7 mouse cellular contexts compared by ENCODE assay signal in the genomic region with DNA sequence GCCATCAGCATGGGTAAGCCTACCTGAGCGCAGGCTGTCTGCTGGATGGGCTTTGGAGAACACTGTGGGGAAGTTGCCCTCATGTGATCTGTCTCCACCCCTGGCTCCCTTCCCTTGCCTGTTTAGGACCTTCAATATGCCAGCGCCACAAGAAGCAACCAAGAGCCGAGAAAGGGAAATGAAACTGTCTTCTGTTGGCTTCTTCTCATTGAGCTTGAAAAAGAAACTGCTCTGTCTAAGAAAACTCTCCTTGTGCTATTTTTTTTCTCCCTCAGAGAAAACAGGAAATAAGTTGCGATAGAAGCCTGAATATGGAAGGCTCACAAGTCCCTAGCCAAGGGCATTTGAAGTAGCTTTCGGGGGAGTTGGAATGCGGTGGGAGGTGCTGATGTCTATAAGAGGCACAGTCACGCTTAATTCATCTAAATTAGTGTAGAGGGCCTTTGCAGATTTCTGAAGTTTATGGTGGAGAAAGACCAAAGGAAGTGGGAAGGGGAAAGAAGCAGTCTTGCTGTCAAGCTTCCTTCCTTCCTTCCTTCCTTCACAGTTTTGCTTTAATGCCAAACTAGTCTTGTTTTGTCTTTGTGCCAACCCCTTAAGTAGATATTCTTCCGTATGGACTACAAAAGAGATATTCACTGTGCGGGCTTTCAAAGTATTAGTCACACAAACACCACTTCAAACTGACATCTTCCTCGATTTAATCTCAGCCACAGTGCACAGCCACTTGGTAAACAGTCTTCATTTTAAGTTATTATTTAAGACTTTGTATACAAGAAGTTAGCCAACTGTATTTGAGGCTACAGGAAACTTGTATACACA. TPM values are rescaled to one million over a fixed set of nuclear protein-coding genes. Genes with fewer than 3 reads are reported as not detected.
DNase-seq lines count a peak whose midpoint lies in the region; ATAC-seq and TF ChIP-seq lines count a peak whose summit lies in the region.

No protein-coding gene starts in this region.

- no peaks in the 10 kb centered on the region for H3K36me3 ChIP-seq in spleen, adult 2 months (ENCODE audit: control insufficient read depth, insufficient read depth, low read length)
- H3K36me3 ChIP-seq in embryonic facial prominence, embryonic 14.5 days (ENCODE audit: control insufficient read depth, insufficient read depth, low read length), result no peaks in the 10 kb centered on the region
- H3K36me3 ChIP-seq in forebrain, embryonic 15.5 days, result no peaks in the 10 kb centered on the region

- H3K4me2 ChIP-seq in embryonic facial prominence, embryonic 14.5 days (ENCODE audit: low read depth, low read length), result no peak overlapping the region
- H3K4me2 ChIP-seq in forebrain, embryonic 15.5 days (replicated peaks), result no peak overlapping the region

- no peak overlapping the region for H3K9ac ChIP-seq in embryonic facial prominence, embryonic 14.5 days (ENCODE audit: low read depth, low read length)
- H3K9ac ChIP-seq in forebrain, embryonic 15.5 days (replicated peaks), result no peak overlapping the region

- no peaks in the 10 kb centered on the region for H3K9me3 ChIP-seq in embryonic facial prominence, embryonic 14.5 days (ENCODE audit: control insufficient read depth, low read length)
- H3K9me3 ChIP-seq in forebrain, embryonic 15.5 days, result no peaks in the 10 kb centered on the region

- peak; percentile 51 to 62 for DNase-seq in spleen, adult 2 months (ENCODE audit: low read depth in 1 of 2, low spot score in 2 of 2)
- no peak for DNase-seq in spleen, postnatal 14 days (ENCODE audit: low spot score in 2 of 2)
- peak; percentile 71 for DNase-seq in embryonic facial prominence, embryonic 14.5 days (ENCODE audit: low spot score)
- peak; percentile 10 to 11 for DNase-seq in kidney, adult 8-10 months
- no peak for DNase-seq in ovary, postnatal 36 days (ENCODE audit: low spot score)

- WGBS in spleen, adult 2 months, result 5% methylated on average over 10 of the region's 10 CpGs
- WGBS in embryonic facial prominence, embryonic 14.5 days, result 44% methylated on average over 10 of the region's 10 CpGs
- 77% methylated on average over 10 of the region's 10 CpGs for WGBS in forebrain, embryonic 15.5 days

- H3K27me3 ChIP-seq in spleen, adult 2 months (ENCODE audit: control insufficient read depth, insufficient read depth, low read length), result no peaks in the 10 kb centered on the region
- no peaks in the 10 kb centered on the region for H3K27me3 ChIP-seq in embryonic facial prominence, embryonic 14.5 days (replicated peaks; ENCODE audit: control insufficient read depth, insufficient read depth, low read length)
- no peaks in the 10 kb centered on the region for H3K27me3 ChIP-seq in forebrain, embryonic 15.5 days

- TF ChIP-seq CTCF in spleen, adult 2 months (IDR thresholded peaks at IDR 0.05; ENCODE audit: extremely low read depth, insufficient read depth, insufficient read length, insufficient replicate concordance), result no peak

- no peak overlapping the region for H3K4me3 ChIP-seq in spleen, adult 2 months (ENCODE audit: extremely low read depth, insufficient read depth, insufficient read length)
- no peak overlapping the region for H3K4me3 ChIP-seq in embryonic facial prominence, embryonic 14.5 days (ENCODE audit: low read depth, low read length)
- H3K4me3 ChIP-seq in forebrain, embryonic 15.5 days, result no peak overlapping the region

- TF ChIP-seq POLR2A in spleen, adult 2 months (IDR thresholded peaks at IDR 0.05; ENCODE audit: low read depth, low read length), result no peak

- ATAC-seq in embryonic facial prominence, embryonic 14.5 days (ENCODE audit: low read depth), result peak; percentile 30; the same call in 1 of the 2 replicates
- peak; percentile 86 for ATAC-seq in megakaryocyte progenitor cell, adult 5-6 weeks (replicated peaks; ENCODE audit: poor library complexity)
- no peak for ATAC-seq in forebrain, embryonic 15.5 days (replicated peaks)

- peaks cover 27% of the 10 kb centered on the region for H3K4me1 ChIP-seq in spleen, adult 2 months (ENCODE audit: control insufficient read depth, insufficient read depth, insufficient read length)
- peaks cover 9% of the 10 kb centered on the region for H3K4me1 ChIP-seq in embryonic facial prominence, embryonic 14.5 days (ENCODE audit: control insufficient read depth, insufficient read depth, low read length)
- H3K4me1 ChIP-seq in forebrain, embryonic 15.5 days, result no peaks in the 10 kb centered on the region

- peak overlapping the region; percentile 84 for H3K27ac ChIP-seq in spleen, adult 2 months (ENCODE audit: insufficient read depth, low read length)
- H3K27ac ChIP-seq in embryonic facial prominence, embryonic 14.5 days (replicated peaks; ENCODE audit: low read depth, low read length), result peak overlapping the region; percentile 58
- H3K27ac ChIP-seq in forebrain, embryonic 15.5 days (replicated peaks), result no peak overlapping the region

RNA-seq across cellular contexts. Expression of gene P2ry13, which starts 18.3 kb away (rescaled TPM):
- polyA plus RNA-seq in spleen, adult 2 months (2012; rRNA removed), result 14.6 and 16.8 TPM in 2 replicates
- polyA plus RNA-seq in embryonic facial prominence, embryonic 14.5 days (2014; fragmentation: Nextera tagmentation; extraction: Ambion mirVana), result 2.0 and 2.5 TPM in 2 replicates
- total RNA-seq in megakaryocyte progenitor cell, adult 5-6 weeks (2015), result 0.95 and 1.6 TPM in 2 replicates
- 0.78 and 0.83 TPM in 2 replicates for total RNA-seq in megakaryocyte progenitor cell, adult 5-6 weeks (2017)
- polyA plus RNA-seq in forebrain, embryonic 15.5 days (2015; fragmentation: Nextera tagmentation; extraction: Ambion mirVana), result 1.5 and 1.7 TPM in 2 replicates

RNA-seq across cellular contexts. Expression of gene P2ry12, which starts 33.7 kb away (rescaled TPM):
- polyA plus RNA-seq in spleen, adult 2 months (2012; rRNA removed), result 12.3 and 18.6 TPM in 2 replicates
- 2.8 and 3.7 TPM in 2 replicates for polyA plus RNA-seq in embryonic facial prominence, embryonic 14.5 days (2014; fragmentation: Nextera tagmentation; extraction: Ambion mirVana)
- 0.32 TPM in 1 of 2 replicates, not detected in the other for total RNA-seq in megakaryocyte progenitor cell, adult 5-6 weeks (2015)
- total RNA-seq in megakaryocyte progenitor cell, adult 5-6 weeks (2017), result 0.17 TPM in 1 of 2 replicates, not detected in the other
- polyA plus RNA-seq in forebrain, embryonic 15.5 days (2015; fragmentation: Nextera tagmentation; extraction: Ambion mirVana), result 8.0 and 10.6 TPM in 2 replicates

RNA-seq across cellular contexts. Expression of gene Gpr87, which starts 34.0 kb away (rescaled TPM):
- not detected in 2 replicates for polyA plus RNA-seq in spleen, adult 2 months (2012; rRNA removed)
- polyA plus RNA-seq in embryonic facial prominence, embryonic 14.5 days (2014; fragmentation: Nextera tagmentation; extraction: Ambion mirVana), result 7.4 and 7.9 TPM in 2 replicates
- total RNA-seq in megakaryocyte progenitor cell, adult 5-6 weeks (2015), result not detected in 2 replicates
- not detected in 2 replicates for total RNA-seq in megakaryocyte progenitor cell, adult 5-6 weeks (2017)
- 0.15 TPM in 1 of 2 replicates, not detected in the other for polyA plus RNA-seq in forebrain, embryonic 15.5 days (2015; fragmentation: Nextera tagmentation; extraction: Ambion mirVana)

Comparison
In these comparisons a context has a peak if more than half of its experiments do, and no peak if none do; other contexts are left out.
1. DNase-seq: peak in spleen, adult 2 months (2 of 2), embryonic facial prominence, embryonic 14.5 days (single experiment) and kidney, adult 8-10 months (2 of 2); none in spleen, postnatal 14 days (0 of 2) and ovary, postnatal 36 days (single experiment).